Mouse (Mus musculus) E14TG2a.4 (cell line): ENCODE measurements around the gene Tnfaip8l1.

ENCODE experiments used
- H3K27me3 ChIP-seq: 2 replicates; pipeline ENCODE4 v1.6.1; 2014; ENCODE audit warnings: low read length, control low read depth; ENCODE audit not compliant: insufficient read depth
- H3K36me3 ChIP-seq: 2 replicates; pipeline ENCODE4 v1.6.1; 2014; ENCODE audit warnings: low read length, control low read depth; ENCODE audit not compliant: insufficient read depth
- H3K4me1 ChIP-seq: replicated peaks from 2 replicates; pipeline ENCODE4 v1.6.1; 2014; ENCODE audit warnings: low read depth, low read length, control low read depth
- H3K4me3 ChIP-seq: replicated peaks from 2 replicates; pipeline ENCODE4 v1.5.1; 2014; ENCODE audit warnings: mild to moderate bottlenecking, low read length
- H3K9me3 ChIP-seq: 2 replicates; pipeline ENCODE4 v1.6.1; 2014; ENCODE audit warnings: low read length, control low read depth
- CTCF ChIP-seq: conservative IDR thresholded peaks from 2 replicates; pipeline ENCODE4 v1.5.1; 2014; ENCODE audit warnings: low read length
- NANOG ChIP-seq: IDR thresholded peaks from 2 replicates; pipeline ENCODE4 v1.6.1; 2014; ENCODE audit warnings: borderline replicate concordance, low read length, mixed read lengths
- POU5F1 ChIP-seq: IDR thresholded peaks from 2 replicates; pipeline ENCODE4 v1.6.1; 2014; ENCODE audit warnings: low read length, borderline replicate concordance

Gene Tnfaip8l1

DNA sequence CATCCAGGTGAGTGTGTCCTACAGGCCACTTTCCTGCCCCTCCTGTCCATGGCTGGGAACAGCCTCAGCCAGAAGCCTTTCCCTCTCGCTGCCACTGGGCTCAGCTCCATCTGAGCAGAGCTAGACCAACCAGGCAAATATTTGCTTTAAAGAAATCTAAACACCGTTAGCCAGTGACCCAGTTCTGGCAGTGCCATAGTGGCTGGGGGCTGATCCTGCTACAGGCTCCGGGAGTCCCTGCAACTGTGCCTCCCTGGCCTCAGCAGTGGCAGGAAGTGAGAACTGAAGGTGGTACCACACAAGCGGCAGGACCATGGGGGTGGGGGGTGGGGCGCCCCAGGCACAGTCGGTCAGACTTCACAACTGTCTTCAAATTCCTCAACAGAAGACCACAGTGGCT, 50.4 kb downstream of the Tnfaip8l1 start:
- TF ChIP-seq POU5F1, result no peak
- TF ChIP-seq CTCF, result no peak
- no peak for TF ChIP-seq NANOG
- peaks cover 30% of the 10 kb centered on the region for H3K4me1 ChIP-seq
- no peaks in the 10 kb centered on the region for H3K27me3 ChIP-seq
- H3K4me3 ChIP-seq, result no peak overlapping the region
- peaks cover 80% of the 10 kb centered on the region for H3K36me3 ChIP-seq
- no peaks in the 10 kb centered on the region for H3K9me3 ChIP-seq

DNA sequence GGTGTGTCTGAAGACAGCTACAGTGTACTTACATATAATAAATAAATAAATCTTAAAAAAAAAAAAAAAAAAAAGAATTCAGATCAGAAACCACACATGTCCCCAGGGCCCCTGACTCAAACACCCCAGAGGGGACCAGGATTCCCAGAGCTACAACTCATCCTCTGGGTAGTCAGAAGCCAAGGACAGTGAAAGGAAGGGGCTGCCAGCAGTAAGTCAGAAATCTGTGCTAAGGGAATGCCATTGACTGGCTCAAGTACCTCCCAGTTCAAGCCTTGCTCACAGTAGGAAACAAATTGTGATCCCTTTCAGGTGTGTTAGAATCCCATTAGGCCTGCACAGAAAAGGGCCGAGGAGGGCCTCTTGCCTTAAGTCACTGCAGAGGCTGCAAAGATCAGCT, 52.0 kb downstream of the Tnfaip8l1 start:
- no peaks in the 10 kb centered on the region for H3K27me3 ChIP-seq
- H3K9me3 ChIP-seq, result no peaks in the 10 kb centered on the region
- no peak overlapping the region for H3K4me3 ChIP-seq
- H3K36me3 ChIP-seq, result peaks cover 64% of the 10 kb centered on the region
- H3K4me1 ChIP-seq, result peaks cover 35% of the 10 kb centered on the region
- TF ChIP-seq POU5F1, result no peak
- no peak for TF ChIP-seq NANOG
- TF ChIP-seq CTCF, result no peak

DNA sequence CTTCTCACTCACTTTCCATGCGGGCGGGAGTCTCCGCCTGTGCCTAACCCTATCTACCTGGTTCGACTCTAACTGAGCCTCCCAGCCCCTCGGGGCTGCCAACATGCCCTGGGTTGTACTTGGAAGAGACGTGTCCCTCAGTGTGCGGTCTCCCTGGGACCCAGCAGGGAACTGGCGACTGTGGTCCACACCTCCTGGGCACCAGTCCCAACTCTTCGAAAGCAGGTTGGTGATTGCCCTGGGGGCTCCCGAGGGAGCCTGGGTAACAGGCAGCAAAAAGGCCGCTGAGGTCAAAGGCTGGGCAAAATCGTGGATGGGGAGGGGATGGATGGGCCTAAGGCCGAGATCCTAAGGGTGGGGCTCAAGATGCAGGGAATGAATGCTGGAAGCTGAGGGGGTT, 55.4 kb downstream of the Tnfaip8l1 start:
- H3K27me3 ChIP-seq, result no peaks in the 10 kb centered on the region
- H3K4me3 ChIP-seq, result peak overlapping the region; percentile 89
- peaks cover 38% of the 10 kb centered on the region for H3K4me1 ChIP-seq
- H3K36me3 ChIP-seq, result peaks cover 31% of the 10 kb centered on the region
- no peaks in the 10 kb centered on the region for H3K9me3 ChIP-seq
- TF ChIP-seq CTCF, result no peak
- no peak for TF ChIP-seq POU5F1
- no peak for TF ChIP-seq NANOG

DNA sequence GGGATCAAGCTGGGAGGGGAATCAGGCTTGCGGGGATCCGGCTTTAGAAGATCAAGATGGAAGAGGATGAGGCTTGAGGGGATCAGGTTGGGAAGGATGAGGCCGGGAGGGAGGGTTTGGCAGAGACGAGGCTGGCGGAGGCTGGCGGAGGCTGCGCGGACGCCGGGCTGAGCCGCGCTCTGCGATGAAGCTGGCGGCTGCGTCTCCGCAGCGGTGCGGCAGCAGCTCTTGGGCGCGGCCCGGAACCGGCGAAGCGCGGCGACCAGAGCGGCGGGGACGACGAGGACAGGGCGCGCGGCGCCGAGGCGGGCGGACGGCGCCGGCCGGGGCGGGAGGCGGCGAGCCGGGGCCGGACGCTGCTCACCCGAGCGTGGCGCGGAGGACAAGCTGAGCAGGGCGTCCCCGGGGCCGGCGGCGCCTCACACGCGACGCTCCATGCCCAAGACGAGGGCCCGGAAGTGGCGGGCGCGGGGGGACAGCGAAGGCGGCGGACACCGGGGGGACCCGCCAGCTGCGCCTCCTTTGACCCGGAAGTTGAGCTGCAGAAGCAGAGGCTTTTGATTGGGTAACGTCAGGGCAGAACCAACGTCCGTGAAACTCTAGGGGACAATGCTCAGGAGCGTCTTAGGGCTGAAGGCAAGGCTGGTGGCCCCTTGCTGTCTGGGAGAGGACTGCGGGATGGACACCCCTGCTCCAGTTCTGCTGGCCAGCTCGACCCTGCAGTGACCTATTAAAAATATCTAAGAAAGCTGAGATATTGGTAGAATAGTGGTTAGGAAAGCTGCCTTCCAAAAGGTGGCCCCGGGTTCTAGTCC, 56.3 kb downstream of the Tnfaip8l1 start, which contains the start of gene Dpp9:
Gene Dpp9 (minus strand): TSS at position 529 of the 815 bp plus-strand sequence.
- Histone ChIP-seq H3K9me3 (no peaks in the 10 kb centered on the region), H3K27me3 (no peaks in the 10 kb centered on the region), H3K4me1 (peaks cover 35% of the 10 kb centered on the region), H3K36me3 (peaks cover 25% of the 10 kb centered on the region), H3K4me3 (peak within 1 kb of the TSS; percentile 89)
- TF ChIP-seq NANOG (no peak), CTCF (no peak), POU5F1 (no peak)

DNA sequence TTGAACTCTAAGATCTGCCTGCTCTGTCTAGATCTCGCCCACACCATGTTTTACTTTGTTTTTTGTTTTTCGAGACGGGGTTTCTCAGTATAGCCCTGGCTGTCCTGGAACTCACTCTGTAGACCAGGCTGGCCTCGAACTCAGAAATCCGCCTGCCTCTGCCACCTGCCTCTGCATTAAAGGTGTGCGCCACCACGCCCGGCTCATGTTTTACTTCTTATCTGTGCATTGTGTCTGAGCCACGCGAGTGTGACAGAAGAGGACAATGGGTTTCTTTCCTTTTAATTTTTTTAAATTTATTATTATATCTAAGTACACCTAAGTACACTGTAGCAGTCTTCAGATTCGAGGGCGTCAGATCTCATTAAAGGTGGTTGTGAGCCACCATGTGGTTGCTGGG, 57.0 kb downstream of the Tnfaip8l1 start:
- H3K36me3 ChIP-seq, result peaks cover 25% of the 10 kb centered on the region
- no peaks in the 10 kb centered on the region for H3K9me3 ChIP-seq
- no peaks in the 10 kb centered on the region for H3K27me3 ChIP-seq
- TF ChIP-seq POU5F1, result no peak
- no peak for TF ChIP-seq NANOG
- no peak for TF ChIP-seq CTCF
- peak overlapping the region; percentile 89 for H3K4me3 ChIP-seq
- H3K4me1 ChIP-seq, result peaks cover 38% of the 10 kb centered on the region

DNA sequence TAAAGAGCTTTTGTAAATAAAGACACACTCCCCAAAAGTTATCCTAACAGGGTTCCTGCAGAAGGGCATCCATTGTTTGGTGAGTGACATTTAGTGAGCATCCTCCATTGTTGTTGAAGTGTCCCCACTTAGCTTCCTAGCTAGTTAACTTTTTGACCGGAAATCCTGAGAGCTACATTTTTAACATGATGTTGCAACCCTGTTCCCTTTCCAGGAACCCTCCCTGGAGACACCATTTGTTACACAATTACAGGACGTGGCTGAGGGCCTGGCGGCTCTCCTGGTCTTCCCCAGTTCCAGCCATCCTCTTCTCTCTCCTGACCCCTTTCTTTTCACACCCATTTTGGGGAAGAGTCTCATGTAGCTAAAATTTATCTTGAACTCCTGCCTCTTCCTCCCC, 57.5 kb downstream of the Tnfaip8l1 start:
- TF ChIP-seq POU5F1 (no peak), NANOG (no peak), CTCF (no peak)
- Histone ChIP-seq H3K9me3 (no peaks in the 10 kb centered on the region), H3K36me3 (peaks cover 22% of the 10 kb centered on the region), H3K4me1 (peaks cover 44% of the 10 kb centered on the region), H3K4me3 (peak overlapping the region; percentile 89), H3K27me3 (no peaks in the 10 kb centered on the region)
